Mouse (Mus musculus) cerebellum, adult 11-12 months (tissue): ENCODE results near the gene Galnt12.

Source experiments
- DNase-seq: peaks from one replicate; pipeline ENCODE4 v3.0.0; 2022

The Galnt12 gene

GRCm38 (mm10) chr4:47103561-47103960, 11.9 kb downstream of the Galnt12 start:
- no peak for DNase-seq

DNA sequence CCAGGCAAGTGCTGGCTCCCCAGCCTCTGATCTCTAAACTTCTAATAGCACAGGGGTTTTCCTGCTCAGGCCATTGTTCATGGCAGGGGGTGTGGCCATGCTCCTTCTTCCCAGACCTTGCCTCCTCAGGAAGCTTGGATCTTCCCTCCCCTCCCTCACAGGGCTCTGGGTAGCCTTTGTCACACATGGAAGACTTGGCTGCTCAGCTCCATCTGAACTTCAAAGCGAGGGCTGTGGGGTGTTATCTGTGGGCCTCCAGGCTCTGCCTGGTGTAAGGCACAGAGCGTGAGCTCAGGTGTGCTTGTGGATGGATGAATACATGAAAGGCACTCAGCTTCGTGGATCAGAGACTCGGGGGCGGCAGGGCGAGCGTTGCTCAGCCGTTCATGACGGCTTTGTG, 20.2 kb downstream of the Galnt12 start:
- DNase-seq = no peak

DNA sequence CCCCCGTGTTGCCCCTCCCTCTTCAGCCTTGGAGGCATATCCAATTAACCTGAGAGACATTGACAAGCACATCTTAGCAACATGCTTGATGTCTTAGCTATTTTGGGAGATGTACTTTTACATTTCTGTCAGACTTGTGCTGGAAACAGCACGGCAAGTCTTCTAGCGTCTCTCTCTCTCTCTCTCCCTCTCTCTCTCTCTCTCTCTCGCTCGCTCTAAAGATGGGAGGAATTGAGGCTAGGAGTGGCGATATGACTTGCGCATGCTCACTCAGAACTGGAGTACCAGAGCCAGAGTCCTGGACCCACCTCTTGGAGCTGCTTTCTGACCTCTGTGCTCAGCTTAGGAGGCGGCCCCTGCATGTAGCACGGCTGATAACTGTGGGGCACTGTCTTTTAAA, 20.9 kb downstream of the Galnt12 start:
- no peak for DNase-seq

GRCm38 (mm10) chr4:47122051-47122706, 30.5 kb downstream of the Galnt12 start:
- DNase-seq = no peak

DNA sequence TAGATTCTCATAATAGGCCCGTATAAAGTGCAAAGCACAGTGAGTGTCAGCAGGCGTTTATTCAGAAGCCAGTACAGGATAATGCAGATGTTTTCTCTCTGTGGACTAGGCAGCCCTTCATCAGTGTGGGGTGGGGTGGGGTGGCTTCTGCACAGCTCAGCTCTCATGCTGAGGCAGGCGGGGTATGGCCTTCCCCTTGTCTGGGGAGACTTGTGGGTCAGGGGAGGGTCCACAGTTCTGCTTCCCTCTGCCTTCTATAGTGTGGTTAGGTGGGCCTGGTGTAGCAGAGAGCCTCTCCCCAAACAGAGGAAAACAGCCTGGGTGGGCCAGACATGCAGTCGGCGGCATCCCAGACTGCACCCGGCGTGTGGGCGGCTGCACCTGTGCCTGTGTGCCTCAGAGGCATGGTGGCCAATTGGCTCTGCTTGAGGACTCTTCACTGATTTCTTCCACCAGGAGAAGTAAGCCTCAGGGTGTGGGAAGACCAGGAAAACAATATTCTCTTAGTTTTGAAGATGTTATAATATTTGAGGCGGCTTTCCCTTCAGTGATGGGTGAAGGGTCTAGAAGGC, 32.5 kb downstream of the Galnt12 start:
- no peak for DNase-seq

DNA sequence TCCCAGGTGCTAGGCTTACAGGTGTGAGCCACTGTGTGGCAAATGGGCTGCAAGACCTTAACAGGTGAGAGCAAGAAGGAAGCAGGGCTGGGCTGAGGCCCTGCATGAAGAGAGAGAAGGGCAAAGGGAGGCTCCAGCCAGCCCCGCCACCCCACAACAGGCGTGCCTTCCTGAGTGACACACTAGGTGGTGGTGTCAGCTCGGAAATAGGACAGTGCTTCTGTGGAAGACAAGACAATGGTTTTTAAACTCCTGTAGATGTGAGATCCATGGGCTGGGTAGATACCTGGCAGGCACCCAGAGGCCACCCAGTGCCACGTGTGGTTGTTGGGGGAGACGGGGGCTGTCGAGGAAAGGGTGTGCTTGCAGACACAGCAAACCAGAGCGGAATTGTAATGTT, 36.8 kb downstream of the Galnt12 start:
- DNase-seq = no peak

DNA sequence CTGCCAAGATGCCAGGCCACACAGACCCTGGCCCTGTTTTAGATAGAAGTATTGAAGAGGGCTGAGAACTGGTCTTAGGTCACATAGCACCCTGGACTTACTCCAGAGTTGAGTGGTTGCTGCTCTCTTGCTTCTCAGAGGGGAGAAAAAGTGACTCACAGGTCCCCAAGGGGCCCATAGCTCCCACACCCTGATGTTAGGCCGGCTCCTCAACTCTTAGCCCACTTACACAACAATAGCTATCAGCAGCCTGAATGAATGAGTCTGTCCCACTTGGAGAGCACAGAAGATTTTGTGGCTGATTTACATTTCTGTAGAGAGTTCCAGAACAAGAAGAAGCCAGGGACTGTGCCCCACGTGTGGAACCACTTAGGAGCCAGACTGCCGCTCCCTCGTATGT, 37.9 kb downstream of the Galnt12 start:
- no peak for DNase-seq

DNA sequence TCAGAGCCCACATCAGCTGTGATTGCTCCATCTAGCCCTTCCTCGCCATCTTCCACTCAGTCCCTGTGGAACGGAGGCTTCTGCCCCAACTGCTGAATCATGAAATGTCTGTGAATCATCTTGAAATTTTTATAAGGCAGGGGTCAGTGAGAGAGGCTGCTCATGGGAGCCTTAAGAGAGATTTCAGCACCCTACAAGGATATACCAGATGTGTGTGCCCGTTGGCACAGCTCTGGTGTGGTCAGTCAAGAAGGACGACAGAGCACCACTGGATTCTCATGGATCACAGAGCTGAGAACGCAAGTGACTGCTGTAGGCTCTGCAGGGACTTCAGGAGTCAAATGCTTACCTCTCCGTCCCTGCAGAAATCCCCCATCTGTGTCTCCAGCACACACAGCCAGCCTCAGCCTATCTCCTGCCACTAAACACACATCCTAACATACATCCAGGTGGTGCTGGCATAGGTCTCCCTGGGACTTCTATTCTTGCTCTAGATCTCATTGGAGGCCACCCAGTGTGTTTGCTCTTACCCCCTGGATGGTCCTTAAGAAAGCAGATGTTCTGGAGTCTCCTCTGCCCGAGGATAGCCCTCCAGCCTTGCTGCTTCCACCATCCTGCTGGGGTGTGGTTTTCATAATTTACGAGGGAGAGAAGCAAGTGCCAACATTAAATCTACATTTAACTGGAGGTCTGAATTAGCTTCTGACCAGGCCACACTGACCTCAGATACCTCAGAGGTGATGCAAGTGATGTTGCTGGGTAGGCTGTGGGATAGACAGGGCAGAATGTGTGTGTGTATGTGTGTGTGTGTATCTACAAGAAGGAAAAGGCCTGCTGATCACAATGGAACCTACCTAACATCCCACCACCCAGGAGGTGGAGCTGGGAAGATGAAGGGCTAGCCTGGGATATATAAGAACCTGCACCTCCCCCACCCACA, 38.7 kb downstream of the Galnt12 start:
- no peak for DNase-seq

- DNase-seq = no peak
Measured at GRCm38 (mm10) chr4:47131931-47132330, 40.2 kb downstream of the Galnt12 start.

GRCm38 (mm10) chr4:47132413-47132812, 40.7 kb downstream of the Galnt12 start:
- DNase-seq = no peak

- DNase-seq = no peak
Measured at GRCm38 (mm10) chr4:47136699-47137101, 45.0 kb downstream of the Galnt12 start.

DNA sequence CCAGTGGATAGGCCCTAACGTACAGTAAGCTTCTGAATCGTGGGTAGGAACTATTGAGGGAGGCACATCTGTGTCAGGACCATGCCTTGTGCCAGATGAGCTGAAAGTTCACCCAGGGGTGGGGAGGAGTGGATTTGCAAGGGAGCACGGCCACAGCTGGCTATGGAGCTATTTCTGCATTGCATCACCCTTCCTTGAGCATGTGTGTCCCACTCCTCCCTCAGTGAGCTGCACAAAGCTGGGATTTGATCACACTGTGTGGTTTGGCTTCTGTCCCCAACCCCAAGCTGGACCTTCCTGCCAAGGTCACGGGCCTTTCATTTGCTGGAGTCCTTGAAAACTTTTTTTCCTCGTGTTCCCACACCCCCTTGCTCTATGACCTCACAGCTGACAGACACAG, 45.8 kb downstream of the Galnt12 start:
- DNase-seq = no peak

- DNase-seq = no peak
Measured at GRCm38 (mm10) chr4:47138411-47138810, 46.7 kb downstream of the Galnt12 start.

GRCm38 (mm10) chr4:47138967-47139777, 47.5 kb downstream of the Galnt12 start:
- DNase-seq = no peak

DNA sequence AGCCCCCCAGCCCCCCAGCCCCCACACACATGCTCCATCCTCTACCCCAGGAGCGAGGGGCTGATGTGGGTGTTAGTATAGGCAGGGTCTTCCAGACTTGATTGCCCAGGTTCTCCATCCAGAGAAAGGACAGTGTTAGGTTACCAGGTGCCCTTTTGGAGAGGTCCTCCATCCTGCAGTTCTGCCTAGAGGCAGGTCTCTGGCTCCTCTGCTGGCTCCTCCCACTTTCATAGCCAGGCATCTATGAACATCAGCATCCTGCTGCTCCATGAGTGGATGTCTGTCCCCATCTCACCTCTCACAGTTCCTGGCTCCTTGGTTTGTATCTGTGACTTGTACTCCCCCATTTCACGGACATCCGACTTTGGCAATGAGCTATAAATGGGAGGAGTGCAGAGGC, 48.6 kb downstream of the Galnt12 start:
- no peak for DNase-seq

DNA sequence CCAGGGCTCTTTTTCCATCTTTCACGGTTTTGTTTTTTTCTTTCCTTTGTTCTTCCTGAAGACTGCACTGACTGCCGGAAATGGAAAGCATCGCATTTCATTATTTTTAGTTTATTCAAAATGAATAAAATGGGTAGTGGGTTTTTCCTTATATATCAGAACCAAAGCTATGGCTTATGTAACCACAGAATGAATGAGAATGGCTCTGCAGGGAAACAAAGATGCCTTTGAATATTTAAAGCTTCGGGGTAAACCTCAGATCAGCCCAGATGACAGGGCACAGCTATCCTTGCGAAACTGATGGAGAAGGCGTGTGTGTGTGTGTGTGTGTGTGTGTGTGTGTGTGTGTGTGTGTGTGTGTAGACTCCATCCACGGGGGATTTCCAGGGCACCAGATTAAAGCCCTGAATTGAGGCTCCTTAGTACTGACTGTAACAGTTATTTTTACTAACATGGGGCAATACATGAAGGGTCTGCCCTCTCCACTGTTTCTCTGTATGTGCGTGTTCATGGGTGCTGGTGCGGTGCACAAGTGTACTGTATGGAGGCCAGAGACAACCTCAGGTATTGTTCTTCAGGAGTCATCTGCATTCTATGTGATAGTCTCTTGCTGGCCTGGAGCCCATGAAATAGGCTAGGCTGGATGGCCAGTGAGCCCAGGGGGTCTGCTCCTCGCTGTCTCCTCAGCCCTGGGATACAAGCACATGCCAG, 49.9 kb downstream of the Galnt12 start:
- no peak for DNase-seq

DNA sequence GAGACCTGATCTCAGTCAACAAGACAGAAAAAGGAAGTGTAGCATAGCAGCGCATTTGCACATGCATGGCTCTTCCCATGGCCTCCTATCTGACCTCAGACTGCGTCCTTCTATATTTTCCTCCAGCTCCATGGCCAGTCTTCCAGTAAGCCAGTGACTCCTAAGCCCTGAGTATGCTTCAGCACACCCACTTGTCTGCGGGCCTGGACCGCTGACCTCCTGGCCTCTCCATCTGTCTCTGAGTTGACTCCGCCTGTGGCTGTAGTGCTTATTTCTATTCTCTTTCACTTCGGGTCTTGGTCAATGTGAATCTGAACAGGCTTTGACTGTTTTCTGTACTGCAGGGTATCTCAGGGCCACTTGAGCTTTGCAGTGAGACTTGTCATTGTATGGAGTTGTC, 52.1 kb downstream of the Galnt12 start:
- no peak for DNase-seq

DNA sequence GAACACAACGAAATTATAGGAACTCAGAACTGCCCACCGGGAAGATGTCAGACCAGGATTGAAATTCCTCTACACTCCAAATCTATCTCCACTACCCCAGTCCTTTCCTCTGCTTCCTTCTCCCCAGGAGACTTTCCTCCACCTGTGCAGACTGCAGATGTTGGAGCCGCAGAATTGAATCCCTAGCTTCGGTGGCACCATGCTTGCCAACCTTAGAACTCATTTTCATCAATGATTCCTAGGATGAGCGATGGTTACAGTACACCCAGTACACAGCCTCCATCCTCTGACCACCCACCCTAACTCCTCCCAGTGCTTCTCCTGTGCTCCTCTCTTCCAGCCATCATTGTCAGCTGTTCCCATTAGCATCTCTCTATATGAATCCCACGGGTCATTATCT, 53.6 kb downstream of the Galnt12 start:
- no peak for DNase-seq

GRCm38 (mm10) chr4:47146561-47146960, 54.9 kb downstream of the Galnt12 start:
- DNase-seq = no peak

DNA sequence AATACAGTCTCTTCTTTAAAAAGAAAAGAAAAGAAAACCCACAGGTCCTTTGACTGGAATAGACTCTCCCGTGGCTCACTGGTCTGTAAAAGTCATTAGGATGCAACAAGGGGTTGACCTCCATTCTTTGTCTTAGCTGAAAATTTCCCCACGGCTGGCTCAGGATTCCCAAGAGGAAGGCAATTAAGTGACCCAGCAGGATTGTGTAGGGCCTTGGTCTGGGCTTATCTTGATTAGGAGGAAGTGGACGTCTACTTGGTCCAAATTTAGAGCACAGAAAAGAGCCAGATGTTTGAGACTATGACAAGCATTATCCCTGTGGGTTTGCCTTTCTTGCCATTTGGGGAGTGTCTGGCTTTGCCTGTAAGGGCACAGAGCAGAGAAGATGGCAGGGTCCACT, 58.3 kb downstream of the Galnt12 start:
- DNase-seq = no peak

- DNase-seq = no peak
Measured at GRCm38 (mm10) chr4:47150806-47151205, 59.1 kb downstream of the Galnt12 start.

- no peak for DNase-seq
Measured at GRCm38 (mm10) chr4:47151553-47152183, 60.0 kb downstream of the Galnt12 start.
